8 mouse cellular contexts compared by ENCODE assay signal in genomic region chr5:146844945-146845365, GRCm38 (mm10). TPM values are rescaled to one million over a fixed set of nuclear protein-coding genes. Genes with fewer than 3 reads are reported as not detected.
A peak's percentile ranks its signal among the peaks of the same experiment; 100 is the strongest.
DNase-seq lines count a peak whose midpoint lies in the region; ATAC-seq and TF ChIP-seq lines count a peak whose summit lies in the region.

Gene Rasl11a (plus strand): TSS chr5:146845071.

- no peaks in the 10 kb centered on the region for H3K79me2 ChIP-seq in MEL (ENCODE audit: control insufficient read depth, insufficient read depth, low read length, poor library complexity)

- no peaks in the 10 kb centered on the region for H3K9me3 ChIP-seq in MEL (replicated peaks; ENCODE audit: insufficient read depth, low read length)
- no peaks in the 10 kb centered on the region for H3K9me3 ChIP-seq in forebrain, embryonic 15.5 days
- no peaks in the 10 kb centered on the region for H3K9me3 ChIP-seq in liver, embryonic 15.5 days (replicated peaks)
- H3K9me3 ChIP-seq in neural tube, embryonic 12.5 days = no peaks in the 10 kb centered on the region

- ATAC-seq in forebrain, embryonic 15.5 days (replicated peaks) = peak; percentile 95
- ATAC-seq in liver, embryonic 15.5 days (ENCODE audit: insufficient read depth) = peak; percentile 79
- ATAC-seq in neural tube, embryonic 12.5 days (ENCODE audit: low FRiP score, low read depth) = peak; percentile 93

- WGBS in cerebellum, adult 2 months = under 1% methylated on average over 40 of the region's 40 CpGs
- WGBS in forebrain, embryonic 15.5 days = under 1% methylated on average over 40 of the region's 40 CpGs
- WGBS in liver, embryonic 15.5 days (ENCODE audit: insufficient replicate concordance) = under 1% methylated on average over 39 of the region's 40 CpGs
- WGBS in neural tube, embryonic 12.5 days = under 1% methylated on average over 40 of the region's 40 CpGs

- H3K4me3 ChIP-seq in MEL (ENCODE audit: control insufficient read depth in 1 of 2, insufficient read depth in 1 of 2, low read depth in 2 of 2, low read length in 2 of 2) = peak within 1 kb of the TSS; percentile 46 to 48
- peak within 1 kb of the TSS; percentile 50 for H3K4me3 ChIP-seq in cerebellum, adult 2 months (replicated peaks; ENCODE audit: insufficient read depth, low read depth, low read length)
- peak within 1 kb of the TSS; percentile 71 for H3K4me3 ChIP-seq in forebrain, embryonic 15.5 days
- peak within 1 kb of the TSS; percentile 56 for H3K4me3 ChIP-seq in liver, embryonic 15.5 days (replicated peaks)
- peak within 1 kb of the TSS; percentile 51 for H3K4me3 ChIP-seq in neural tube, embryonic 12.5 days

- no peaks in the 10 kb centered on the region for H3K27me3 ChIP-seq in MEL (ENCODE audit: control insufficient read depth in 1 of 2, insufficient read depth in 2 of 2, low read length in 2 of 2)
- no peaks in the 10 kb centered on the region for H3K27me3 ChIP-seq in cerebellum, adult 2 months (ENCODE audit: control insufficient read depth, insufficient read depth, low read length)
- H3K27me3 ChIP-seq in forebrain, embryonic 15.5 days = no peaks in the 10 kb centered on the region
- H3K27me3 ChIP-seq in liver, embryonic 15.5 days = peaks cover 47% of the 10 kb centered on the region
- no peaks in the 10 kb centered on the region for H3K27me3 ChIP-seq in neural tube, embryonic 12.5 days (replicated peaks)

- TF ChIP-seq POLR2A in MEL (IDR thresholded peaks at IDR 0.05; ENCODE audit: control insufficient read depth in 1 of 2, insufficient read depth in 1 of 2, low read depth in 1 of 2, low read length in 2 of 2, poor library complexity in 1 of 2) = no peak
- TF ChIP-seq POLR2A in cerebellum, adult 2 months (IDR thresholded peaks at IDR 0.05; ENCODE audit: borderline replicate concordance, insufficient read depth, low read length) = peak; percentile 34; the same call in 1 of the 2 replicates

- peak within 1 kb of the TSS; percentile 99 for H3K4me2 ChIP-seq in forebrain, embryonic 15.5 days (replicated peaks)
- H3K4me2 ChIP-seq in liver, embryonic 15.5 days = peak within 1 kb of the TSS; percentile 84
- H3K4me2 ChIP-seq in neural tube, embryonic 12.5 days (replicated peaks) = peak within 1 kb of the TSS; percentile 77

- H3K27ac ChIP-seq in MEL (ENCODE audit: control insufficient read depth, low read depth, low read length) = no peak within 1 kb of the TSS
- no peak within 1 kb of the TSS for H3K27ac ChIP-seq in cerebellum, adult 2 months (ENCODE audit: insufficient read depth, low read length)
- H3K27ac ChIP-seq in forebrain, embryonic 15.5 days (replicated peaks) = peak within 1 kb of the TSS; percentile 71
- H3K27ac ChIP-seq in liver, embryonic 15.5 days (replicated peaks) = 0 out of 2 replicates have a peak within 1 kb of the TSS, but pooled peaks have one; percentile 24
- H3K27ac ChIP-seq in neural tube, embryonic 12.5 days = peak within 1 kb of the TSS; percentile 53

- no peak for TF ChIP-seq EP300 in MEL (IDR thresholded peaks at IDR 0.05; ENCODE audit: low read depth in 1 of 2, low read length in 2 of 2)

- peak within 1 kb of the TSS; percentile 49 for H3K9ac ChIP-seq in MEL (ENCODE audit: control insufficient read depth, low read depth, low read length, poor library complexity, severe bottlenecking)
- peak within 1 kb of the TSS; percentile 69 for H3K9ac ChIP-seq in forebrain, embryonic 15.5 days (replicated peaks)
- peak within 1 kb of the TSS; percentile 31; the same call in 1 of the 2 replicates for H3K9ac ChIP-seq in liver, embryonic 15.5 days
- peak within 1 kb of the TSS; percentile 65 for H3K9ac ChIP-seq in neural tube, embryonic 12.5 days

- H3K4me1 ChIP-seq in MEL (ENCODE audit: control insufficient read depth in 1 of 2, insufficient read depth in 2 of 2, low read length in 2 of 2) = peaks cover 0 to 3% of the 10 kb centered on the region in 2 experiments; a peak in 2 of 4 replicates
- H3K4me1 ChIP-seq in cerebellum, adult 2 months (ENCODE audit: control insufficient read depth, insufficient read depth, low read length) = no peaks in the 10 kb centered on the region
- peaks cover 17% of the 10 kb centered on the region; the same call in 1 of the 2 replicates for H3K4me1 ChIP-seq in forebrain, embryonic 15.5 days
- H3K4me1 ChIP-seq in liver, embryonic 15.5 days (replicated peaks) = peaks cover 20% of the 10 kb centered on the region
- peaks cover 13% of the 10 kb centered on the region for H3K4me1 ChIP-seq in neural tube, embryonic 12.5 days

- intact Hi-C loops in heart, postnatal 10 days (cut with DNase I) = loop anchor here (2.0 to 5.0 kb wide), 2 partner anchors 60 to 138 kb away; no protein-coding TSS in a partner anchor

- TF ChIP-seq CTCF in MEL (IDR thresholded peaks at IDR 0.05 in 2 of 3, conservative IDR thresholded peaks at IDR 0.05 in 1 of 3; ENCODE audit: control insufficient read depth in 1 of 3, insufficient read depth in 1 of 3, low read depth in 2 of 3, low read length in 3 of 3, poor library complexity in 1 of 3, severe bottlenecking in 1 of 3) = no peak
- TF ChIP-seq CTCF in cerebellum, adult 2 months (IDR thresholded peaks at IDR 0.05; ENCODE audit: borderline replicate concordance, insufficient read depth, low read depth, low read length) = no peak

- TF ChIP-seq RAD21 in MEL (IDR thresholded peaks at IDR 0.05; ENCODE audit: low read depth, low read length) = no peak

- peak; percentile 63 for DNase-seq in MEL (ENCODE audit: low read depth, low spot score)
- DNase-seq in cerebellum, adult 2 months = peak; percentile 77 to 79
- DNase-seq in heart, postnatal 10 days = peak; percentile 88 to 90
- peak; percentile 87 to 89 for DNase-seq in kidney, postnatal 36 days
- peak; percentile 78 for DNase-seq in testis, postnatal 14 days (ENCODE audit: low spot score)

- H3K36me3 ChIP-seq in MEL (ENCODE audit: control insufficient read depth in 1 of 2, insufficient read depth in 2 of 2, low read length in 2 of 2) = no peaks in the 10 kb centered on the region; a peak in 1 of 4 replicates
- no peaks in the 10 kb centered on the region for H3K36me3 ChIP-seq in forebrain, embryonic 15.5 days
- H3K36me3 ChIP-seq in liver, embryonic 15.5 days (replicated peaks) = no peaks in the 10 kb centered on the region
- H3K36me3 ChIP-seq in neural tube, embryonic 12.5 days = peaks cover 4% of the 10 kb centered on the region; the same call in 1 of the 2 replicates

TF ChIP-seq in MEL, 35 proteins besides CTCF, POLR2A, EP300 and RAD21:
- TF ChIP-seq SMC3 (IDR thresholded peaks at IDR 0.05; ENCODE audit: low read depth, low read length) (no peak), TCF12 (IDR thresholded peaks at IDR 0.05; ENCODE audit: low read depth, low read length) (no peak), GABPA (IDR thresholded peaks at IDR 0.05; ENCODE audit: low read depth, low read length) (no peak), MXI1 (IDR thresholded peaks at IDR 0.05; ENCODE audit: low read depth, low read length) (no peak)

RNA-seq across cellular contexts. Expression of gene Rasl11a, which starts in this region (rescaled TPM):
- 1.1 and 1.7 TPM in 2 replicates for total RNA-seq in MEL (2012; rRNA removed)
- polyA plus RNA-seq in MEL (2012; ENCODE audit: insufficient read depth in 1 of 2, insufficient read length in 2 of 2, low read depth in 1 of 2, low replicate concordance in 2 of 2, missing spikeins in 1 of 2) = 1 to 10 TPM in 1 of 2 experiments, not detected in 1; 2.3 TPM
- 5.6 and 7.4 TPM in 2 replicates for polyA plus RNA-seq in cerebellum, adult 2 months (2012; rRNA removed)
- polyA plus RNA-seq in forebrain, embryonic 15.5 days (2015; fragmentation: Nextera tagmentation; extraction: Ambion mirVana) = 11.9 and 13.4 TPM in 2 replicates
- 1 to 10 TPM; 5.9 to 7.5 TPM for total RNA-seq in heart, postnatal 10 days (2021)
- polyA plus RNA-seq in liver, embryonic 15.5 days (2015; fragmentation: Nextera tagmentation; extraction: Ambion mirVana) = 1.8 and 2.1 TPM in 2 replicates
- 22.4 and 23.4 TPM in 2 replicates for polyA plus RNA-seq in neural tube, embryonic 12.5 days (2016; fragmentation: Nextera tagmentation; extraction: Ambion mirVana)

Comparison
In these comparisons a context has a peak if more than half of its experiments do, and no peak if none do; other contexts are left out.
1. H3K27ac ChIP-seq: peak in forebrain, embryonic 15.5 days (single experiment), liver, embryonic 15.5 days (single experiment) and neural tube, embryonic 12.5 days (single experiment); none in MEL (single experiment) and cerebellum, adult 2 months (single experiment).
2. Peak in every context shown above with its lines, with median percentiles within 50 percentile points of each other: DNase-seq, H3K4me3 ChIP-seq, H3K9ac ChIP-seq, ATAC-seq and H3K4me2 ChIP-seq.